Mouse (Mus musculus): ENCODE measurements around the gene Git1.

Gene Git1

DNA sequence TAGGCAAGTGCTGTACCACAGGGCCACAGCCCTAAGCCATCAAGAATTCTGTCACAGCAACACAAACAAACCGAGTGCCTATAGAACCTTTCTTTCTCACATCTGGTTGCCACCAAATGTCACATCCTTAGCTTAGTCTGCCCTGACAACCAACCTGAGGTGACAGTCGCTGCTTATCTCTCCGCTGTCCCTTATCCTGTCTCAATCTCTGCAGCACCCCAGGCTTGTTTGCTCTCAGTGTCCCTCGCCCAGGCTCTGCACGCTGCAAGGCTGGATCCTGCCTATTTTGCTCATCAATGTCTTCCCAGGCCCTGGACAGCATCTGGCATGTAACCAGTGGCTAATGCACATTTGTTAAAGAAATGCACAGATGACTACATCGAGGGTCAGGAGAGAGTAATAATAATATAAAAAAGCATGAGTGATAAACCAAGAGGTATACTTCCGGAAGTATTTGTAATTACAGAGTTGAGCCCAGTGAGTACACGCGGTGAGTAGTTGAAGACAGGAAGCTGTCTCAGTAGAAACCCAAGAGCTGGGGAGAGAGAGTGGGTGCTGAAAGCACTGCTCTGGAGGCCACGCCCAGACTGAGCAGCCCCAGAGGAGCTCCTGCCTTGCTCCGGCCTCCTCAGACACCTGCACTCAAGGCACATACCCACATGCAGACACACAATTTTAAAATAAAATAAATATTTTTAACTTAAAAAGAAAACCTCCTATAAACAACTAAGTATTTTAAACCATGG is 9.7 kb upstream of the Git1 start:
- no peak for DNase-seq

DNA sequence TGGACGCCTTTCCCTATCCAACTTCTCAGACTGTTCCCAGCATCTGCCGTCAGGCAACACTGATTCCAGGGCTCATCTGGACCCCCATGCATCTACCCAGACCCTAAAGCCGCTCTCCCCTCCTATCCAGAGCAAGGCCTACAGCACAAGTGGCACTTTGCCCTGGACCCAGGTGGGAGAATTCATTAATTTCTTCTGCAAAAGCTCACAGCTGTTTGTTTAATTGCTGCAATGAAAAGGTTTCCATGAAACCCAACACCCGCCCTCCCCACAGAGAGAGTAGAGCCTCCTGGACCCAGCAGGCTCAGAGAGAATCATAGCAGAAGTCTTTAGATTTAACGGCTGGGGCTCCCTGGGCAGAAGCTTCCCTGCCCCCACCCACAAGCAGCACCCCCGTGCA is 8.1 kb upstream of the Git1 start:
- DNase-seq, result no peak

DNA sequence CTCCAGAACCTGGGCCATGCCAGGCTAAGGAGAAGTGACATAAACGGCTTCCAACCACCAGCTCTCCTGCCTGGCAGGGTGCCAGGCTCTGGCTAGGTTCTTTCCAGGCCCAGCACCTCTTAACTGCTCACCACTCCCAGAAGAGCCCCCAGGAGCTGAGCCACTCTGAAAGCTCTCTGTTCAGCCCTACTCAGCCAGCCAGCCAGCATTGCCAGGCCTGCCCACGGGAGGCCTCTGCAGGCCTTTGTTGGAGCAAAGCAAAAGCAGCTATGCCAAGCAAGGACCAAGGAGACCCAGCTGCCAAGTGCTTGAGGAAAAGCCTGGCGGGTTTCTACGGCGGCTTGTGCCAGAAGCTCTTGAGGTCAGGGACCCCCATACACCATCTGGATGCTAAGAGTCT is 6.6 kb upstream of the Git1 start:
- no peak for DNase-seq

DNA sequence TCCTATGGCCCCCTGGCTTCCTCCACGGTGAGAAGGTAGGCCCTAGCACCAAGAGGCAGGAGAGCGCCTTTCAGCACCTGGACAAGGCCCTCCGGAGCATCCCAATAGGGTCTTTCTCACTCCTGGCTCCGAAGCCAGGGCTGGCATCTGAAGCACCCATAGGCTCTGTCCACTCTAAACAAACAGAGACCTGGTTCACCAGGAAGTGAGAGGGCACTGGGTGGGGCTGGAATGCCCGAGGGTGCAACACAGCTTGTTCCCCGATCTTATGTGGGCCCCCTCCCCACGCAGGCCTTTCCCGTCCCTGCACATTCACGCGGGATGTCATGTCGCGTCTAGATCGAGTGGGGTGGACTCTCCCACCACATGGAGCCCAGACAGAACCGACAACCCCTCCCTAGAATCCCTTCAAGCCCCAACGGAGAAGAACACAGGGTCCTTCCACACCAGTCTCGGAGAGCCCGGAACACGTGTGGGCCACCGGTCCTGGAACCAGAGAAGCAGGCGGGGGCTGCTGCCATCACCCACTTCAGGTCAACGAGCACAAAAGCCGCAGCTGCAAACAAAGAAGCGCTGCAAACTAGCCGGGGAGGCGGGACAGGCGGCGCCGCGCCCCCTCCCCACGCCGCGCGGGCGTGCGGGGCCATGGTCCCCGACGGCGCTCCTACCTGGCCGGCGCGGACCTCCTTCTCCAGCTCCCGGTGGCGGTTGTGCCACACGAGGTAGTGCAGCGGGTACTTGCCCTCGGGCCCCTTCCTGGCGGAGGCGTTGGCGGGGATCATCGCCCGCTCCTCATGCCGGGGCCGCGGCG is 4.4 kb upstream of the Git1 start:
- DNase-seq, result no peak

DNA sequence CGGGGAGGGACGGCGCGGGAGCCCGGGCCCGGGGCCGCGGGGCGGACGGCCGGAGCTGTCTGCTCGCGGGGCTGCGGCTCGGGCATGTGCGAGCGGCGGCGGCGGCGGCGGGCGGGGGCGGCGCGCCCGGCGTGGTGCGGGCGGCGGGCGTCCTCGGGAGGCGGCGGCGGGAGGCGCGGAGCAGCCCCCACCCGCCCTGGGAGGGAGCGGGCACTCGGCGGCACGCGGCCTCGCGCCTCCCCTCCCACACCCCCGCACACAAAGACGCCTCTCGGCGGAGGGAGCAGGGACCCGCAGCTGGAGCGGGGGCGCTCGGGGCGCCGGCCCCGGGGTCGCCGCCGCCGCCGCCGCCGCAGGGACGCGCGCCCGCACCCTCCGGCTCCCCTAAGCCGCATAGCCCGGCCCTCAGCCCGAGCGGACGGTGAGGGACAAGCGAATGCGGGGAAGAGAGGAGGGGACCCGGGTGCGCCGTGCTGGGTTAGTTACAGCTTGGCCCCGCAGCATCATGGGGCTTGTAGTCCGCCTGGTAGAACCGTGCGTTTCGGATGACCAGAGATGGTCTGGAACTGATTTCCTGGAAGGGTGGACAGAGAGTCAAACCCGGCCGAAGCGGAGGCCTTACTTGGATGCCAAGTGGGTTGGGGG is 3.6 kb upstream of the Git1 start, which contains the start of gene Ankrd13b:
TSS of gene Ankrd13b (minus strand) at position 88 of the 645 bp plus-strand sequence.
- DNase-seq, result peak; percentile 83

DNA sequence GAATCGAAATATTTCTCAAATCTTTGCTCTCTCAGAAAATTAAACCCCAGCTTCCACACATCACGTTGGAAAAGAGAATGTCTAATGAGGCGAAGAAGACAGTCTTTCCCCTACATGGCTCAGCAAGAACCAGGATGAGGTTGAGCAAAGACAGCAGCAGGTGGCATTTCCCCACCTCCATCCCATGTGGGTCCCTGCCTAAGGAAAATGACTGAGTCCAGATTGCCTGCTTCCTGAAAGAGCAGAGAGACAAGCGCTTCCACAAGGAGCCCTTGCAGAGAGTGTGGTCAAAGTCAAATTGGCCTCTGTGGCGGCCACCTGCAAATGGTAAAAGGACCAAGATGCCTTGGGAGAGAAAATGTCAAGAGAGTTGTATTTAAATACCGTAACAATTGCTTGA is 2.9 kb upstream of the Git1 start:
- DNase-seq, result no peak

DNA sequence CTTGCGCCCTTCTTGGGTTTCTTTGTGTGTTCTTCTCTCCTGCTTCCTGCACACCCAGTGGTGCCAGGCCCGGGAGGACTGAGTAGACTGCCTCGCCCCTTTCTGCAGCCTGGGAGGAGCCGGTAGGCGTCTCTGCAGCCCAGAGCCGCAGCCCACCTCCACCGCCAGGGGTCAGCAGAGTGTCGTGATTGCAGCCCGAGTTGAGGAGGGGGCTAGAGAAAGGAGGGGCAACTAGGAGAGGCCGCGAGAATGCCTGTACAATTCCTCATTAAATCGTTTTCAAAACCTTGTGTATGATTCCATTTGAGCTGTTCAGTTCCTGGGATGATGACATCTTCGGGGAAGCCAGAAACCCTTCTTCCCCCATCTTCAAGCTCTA is 2.2 kb upstream of the Git1 start:
- DNase-seq, result peak; percentile 96

DNA sequence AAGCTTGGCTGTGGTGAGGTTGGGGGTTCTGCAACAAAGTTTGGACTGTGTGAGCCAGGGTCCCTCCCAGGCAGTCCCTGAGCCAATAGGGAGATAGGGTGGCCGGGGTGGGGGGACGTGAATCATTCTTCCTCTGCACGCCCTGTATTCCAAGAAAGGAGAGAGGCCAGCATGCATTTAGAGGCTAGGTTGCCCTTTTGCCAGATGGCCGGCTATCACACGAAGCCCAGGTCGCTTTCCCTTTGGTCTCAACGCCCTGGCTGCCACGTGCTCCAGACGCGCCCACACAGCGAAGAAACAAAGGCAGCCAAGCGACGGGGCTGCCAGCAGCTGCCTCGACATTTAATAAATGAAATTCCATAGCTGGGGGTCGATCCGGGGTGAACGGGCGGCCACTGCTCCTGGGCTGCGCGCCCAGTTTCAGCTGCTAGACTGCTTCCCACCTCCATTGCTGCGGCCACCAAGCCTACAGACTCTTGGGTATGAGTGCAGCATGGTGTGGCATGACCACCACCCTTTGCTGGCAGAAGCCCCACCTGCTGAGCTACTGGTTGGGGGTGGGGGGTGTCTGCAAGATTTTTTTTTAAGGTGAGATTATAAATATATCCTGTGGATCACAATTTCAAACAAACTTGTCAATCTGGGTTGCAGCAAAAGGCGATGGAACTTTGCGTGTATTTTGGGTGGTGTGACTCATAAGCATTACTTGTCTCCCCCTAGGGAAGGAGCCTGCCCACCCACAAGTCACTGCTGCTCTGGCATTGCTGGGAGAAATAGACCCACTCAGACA is 1.7 kb upstream of the Git1 start:
- peak; percentile 88 for DNase-seq

DNA sequence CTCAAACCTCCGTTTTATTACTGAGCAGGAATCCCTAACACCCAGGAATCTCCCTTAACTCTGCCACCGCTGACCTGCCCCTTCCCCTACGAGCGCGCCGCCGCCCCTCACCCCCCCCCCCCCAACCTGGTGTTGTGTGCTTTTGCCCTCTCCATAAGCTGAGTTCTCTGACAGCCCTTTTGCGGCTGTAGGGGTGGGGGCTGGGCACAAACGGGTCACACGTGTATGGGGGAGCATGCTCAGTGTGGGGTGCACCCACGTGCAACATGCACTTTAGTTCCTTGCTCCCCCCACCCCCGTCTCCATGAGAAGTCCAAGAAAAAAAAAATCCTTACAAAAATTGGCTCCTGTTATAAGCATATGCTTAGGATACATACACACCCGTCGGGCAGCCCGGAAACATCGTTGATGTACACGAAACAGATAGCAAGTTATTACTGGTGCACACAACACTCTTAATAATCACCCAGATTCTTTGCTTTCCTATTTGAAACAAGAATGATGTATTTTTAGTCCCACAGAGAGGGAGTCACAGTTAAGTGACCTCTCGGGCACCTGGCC is 971 bp upstream of the Git1 start:
- no peak for DNase-seq

DNA sequence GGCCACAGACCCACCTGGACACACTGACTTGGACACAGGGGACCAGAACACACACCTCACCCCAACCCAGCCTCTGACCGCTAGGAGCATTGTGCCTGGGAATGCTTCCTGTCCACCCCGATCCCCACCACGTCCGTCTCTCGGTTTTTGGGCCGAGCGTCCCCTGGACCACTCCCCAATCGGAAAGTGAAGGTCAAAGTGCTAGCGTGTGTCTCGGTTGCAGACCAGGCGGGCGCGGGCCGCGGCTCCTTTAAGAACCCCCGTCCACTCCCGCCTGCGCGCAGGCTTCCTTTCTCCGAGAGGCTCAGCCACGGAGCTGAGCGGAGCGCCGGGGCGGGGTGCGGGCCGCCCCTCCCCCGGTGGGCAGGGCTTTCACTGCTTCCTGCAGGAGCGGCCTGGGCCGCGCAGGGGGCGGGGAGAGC is 440 bp upstream of the Git1 start:
- peak; percentile 98 for DNase-seq

DNA sequence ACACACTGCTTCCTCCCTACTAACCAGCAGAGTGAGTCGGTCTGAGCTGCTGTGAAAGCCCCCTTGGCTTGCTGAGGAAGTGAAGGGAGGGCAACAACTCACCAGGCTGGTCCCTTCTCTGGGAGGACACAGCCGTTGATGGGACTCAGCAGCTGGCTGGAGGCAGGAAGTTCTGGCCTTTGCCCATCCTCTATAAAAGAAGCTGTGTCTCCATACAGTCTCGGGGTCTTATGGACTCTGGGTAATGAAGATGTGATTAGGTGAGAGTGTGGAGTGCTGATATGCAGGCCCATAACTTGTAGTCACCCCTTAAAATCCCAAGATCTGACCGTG is 948 bp downstream of the Git1 start:
- DNase-seq, result no peak

DNA sequence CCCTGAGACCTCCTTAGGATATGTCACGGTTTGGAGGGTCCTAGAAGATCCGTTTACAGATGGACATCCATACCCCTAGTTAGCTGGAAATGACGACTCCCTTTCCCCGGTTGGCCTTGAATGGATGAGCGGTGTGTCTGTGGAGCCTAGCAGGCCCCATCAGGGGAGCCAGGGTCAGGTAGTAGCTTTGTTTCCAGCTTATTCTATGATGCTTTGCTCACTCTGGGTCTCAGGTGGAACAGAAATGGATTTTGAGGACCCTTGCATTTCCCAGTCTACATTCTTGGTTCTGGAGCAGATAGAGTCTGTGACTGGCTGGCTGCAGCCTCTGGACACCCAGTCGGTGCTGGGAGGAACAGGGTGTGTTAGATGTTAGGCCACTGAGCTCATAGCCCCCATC is 1.4 kb downstream of the Git1 start:
- no peak for DNase-seq

DNA sequence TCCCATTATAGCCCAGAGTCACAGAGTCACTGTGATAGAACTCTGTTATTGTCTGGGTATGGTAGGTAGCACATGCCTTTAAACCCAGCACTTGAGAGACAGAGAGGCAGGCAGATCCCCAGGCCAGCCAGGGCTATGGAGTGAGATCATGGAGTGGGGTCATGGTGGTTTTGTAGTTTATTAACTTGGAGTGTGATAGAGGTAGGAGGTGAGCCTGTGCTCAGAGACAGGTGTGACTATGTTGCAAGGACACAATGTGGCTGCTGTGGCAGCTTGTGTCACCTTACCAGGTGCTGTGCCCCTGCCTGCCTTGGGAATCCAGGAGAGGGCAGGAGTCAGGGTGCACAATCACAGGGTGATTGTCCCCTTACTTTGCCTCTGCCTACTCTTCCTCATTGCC is 2.1 kb downstream of the Git1 start:
- no peak for DNase-seq

DNA sequence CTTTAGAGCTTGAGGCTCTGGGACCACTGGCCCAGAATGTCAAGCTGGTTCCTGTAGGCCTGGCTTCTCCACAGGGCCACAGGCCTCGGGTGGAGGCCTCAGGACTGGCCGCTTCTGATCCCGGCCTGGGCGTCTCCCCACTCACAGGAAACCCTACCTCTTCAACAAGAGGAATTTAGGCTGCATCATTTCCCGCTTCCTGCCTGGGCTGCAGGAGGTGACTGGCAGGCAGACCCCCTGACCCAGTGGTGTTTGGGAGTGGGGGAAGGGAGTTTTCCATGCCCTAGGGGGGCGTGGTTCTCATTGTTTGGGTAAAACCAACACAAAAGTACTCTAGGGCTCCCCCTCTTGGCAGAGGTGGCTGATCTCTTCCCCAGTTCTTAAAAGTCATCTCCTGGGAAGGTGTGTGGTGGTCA is 4.0 kb downstream of the Git1 start:
- peak; percentile 95 for DNase-seq

DNA sequence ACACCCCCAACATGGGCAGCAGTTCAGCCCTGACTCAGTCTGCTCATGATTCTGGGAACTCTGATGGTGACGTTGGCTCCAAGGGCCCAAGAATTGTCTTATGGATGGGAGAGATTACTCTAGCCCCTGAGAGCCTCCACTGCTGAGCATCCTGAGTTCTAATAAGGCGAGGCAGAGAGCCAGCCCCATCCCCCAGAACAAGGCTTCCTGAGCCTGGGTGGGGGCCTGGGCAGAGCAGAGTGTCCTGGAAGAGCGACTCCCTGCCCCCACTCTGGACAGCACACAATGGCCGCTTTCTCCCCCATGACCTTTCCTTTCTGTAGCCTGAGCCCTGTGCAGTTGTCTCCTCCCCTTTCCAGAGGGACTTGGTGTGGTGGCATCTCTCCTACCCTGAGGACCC is 4.5 kb downstream of the Git1 start:
- DNase-seq, result peak; percentile 79

DNA sequence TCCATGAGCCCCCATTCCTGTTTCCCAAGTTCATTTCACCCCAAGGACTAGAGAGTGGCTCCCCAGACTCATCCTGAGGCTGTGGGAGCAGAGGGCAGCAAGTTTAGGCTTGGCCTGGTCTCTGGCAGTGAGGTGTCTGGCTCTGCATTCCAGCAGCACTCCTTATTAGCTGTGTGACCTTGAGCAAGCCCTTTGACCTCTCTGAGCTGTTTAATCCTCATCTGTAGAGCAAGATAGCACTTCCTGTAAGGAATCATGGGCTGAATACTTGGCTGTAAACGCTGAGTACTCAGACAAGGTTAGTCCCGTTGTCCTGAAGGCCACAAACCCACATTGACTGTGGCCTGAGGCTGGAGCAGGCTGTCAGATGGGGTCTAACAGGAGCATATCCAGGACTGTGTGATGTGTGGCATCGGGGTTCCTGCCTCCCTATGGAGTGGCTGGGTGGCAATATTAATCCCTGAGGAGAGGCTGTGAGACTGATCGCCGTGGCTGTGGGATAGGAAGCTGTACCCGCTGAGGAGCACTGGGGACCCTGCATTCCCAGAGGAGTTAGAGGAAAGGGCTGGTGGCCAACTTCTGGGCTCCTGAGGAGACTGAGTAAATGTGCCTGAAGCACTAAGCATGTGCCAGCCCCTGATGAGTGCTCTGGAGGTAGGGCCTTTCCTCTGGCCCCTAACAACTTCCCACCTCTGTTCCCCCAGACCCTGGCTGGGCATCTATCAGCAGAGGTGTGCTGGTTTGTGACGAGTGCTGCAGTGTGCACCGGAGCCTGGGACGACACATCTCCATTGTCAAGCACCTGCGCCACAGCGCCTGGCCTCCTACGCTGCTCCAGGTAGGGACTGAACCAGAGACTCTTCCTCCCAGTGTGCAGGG is 5.1 kb downstream of the Git1 start:
- DNase-seq, result no peak

DNA sequence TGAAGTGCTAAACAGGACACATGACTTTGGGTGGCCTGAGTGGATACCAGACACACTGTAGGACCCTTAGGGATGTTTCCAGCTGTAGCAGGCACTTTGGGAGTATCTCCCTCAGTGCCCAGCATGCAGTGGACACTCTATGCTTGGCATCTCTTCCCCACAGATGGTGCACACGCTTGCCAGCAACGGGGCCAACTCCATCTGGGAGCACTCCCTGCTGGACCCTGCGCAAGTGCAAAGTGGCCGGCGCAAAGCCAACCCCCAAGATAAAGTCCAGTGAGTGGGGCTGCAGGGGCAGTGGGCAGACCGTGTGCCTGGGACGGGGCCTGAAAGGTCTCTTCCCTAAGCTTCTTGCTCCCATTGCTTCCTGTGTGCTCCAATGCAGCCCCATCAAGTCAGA is 6.0 kb downstream of the Git1 start:
- DNase-seq, result no peak

DNA sequence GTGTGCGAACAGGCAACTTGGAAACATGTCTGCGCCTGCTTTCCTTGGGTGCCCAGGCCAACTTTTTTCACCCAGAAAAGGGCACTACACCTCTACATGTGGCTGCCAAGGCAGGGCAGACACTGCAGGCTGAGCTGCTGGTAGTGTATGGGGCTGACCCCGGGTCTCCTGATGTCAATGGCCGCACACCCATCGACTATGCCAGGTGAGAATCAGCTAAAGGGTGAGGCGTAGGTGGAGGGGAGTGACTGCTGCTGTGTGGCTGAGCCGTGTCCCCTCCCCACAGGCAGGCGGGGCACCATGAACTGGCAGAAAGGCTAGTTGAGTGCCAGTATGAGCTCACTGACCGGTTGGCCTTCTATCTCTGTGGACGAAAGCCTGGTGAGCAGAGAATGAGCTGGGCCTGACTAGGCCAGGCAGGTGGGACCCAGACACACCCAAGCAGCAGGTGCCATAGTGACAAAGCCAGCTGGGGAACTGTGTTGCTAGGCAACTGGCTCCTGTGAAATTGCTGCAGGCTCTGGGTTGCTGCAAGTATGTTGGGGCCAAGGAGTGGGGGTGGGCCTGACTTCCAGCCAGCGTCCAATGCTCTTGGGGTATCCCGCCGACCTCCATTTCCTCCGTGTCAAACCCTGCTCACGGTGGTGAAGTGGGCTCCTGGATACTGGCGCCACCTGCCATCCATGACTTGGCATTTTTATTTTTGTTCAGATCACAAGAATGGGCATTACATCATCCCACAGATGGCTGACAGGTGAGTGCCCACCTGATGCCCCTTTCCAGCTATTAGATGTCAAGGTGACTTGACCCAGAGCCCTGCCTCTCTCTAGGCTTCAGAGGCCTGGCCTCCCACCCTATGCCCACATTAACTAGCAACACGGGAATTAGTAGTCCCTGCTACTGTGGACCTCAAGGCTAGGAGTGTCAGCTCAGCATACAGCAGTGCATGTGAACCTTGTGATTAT is 7.3 kb downstream of the Git1 start:
- no peak for DNase-seq

DNA sequence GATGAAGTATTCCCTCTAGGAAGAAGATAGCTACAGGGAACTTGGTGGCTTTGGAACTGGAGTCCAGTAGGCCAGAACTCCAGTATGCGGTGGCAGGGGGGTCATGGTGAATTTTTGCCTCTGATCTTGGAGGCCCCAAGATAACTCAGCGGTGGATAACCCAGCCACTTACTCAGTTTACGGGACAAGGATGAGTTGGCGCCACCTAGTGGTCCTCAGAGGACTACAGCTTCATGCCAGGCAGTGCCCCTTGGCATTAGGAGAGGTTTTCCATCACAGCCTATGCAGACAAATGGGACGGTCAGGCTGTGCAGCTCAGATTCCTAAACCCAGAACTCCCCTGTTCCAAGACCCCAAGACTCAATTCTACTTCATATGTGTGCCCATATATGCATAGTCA is 8.0 kb downstream of the Git1 start:
- peak; percentile 87 for DNase-seq

DNA sequence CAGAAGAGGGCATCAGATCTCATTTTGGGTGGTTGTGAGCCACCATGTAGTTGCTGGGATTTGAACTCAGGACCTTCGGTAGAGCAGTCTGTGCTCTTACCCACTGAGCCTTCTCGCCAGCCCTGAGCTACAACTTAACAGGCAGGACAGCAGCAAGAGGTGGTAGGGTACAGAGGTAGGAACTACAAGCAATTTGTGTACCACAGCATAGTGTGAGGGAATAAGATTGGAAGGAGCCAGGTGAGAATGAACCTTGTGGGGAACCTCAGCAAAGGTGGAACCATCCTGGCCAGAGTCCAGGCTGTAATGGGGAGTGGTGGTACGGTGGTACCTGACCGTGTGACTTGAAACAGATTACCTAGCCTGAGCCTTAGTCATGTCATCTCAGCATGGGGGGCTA is 8.6 kb downstream of the Git1 start:
- no peak for DNase-seq

DNA sequence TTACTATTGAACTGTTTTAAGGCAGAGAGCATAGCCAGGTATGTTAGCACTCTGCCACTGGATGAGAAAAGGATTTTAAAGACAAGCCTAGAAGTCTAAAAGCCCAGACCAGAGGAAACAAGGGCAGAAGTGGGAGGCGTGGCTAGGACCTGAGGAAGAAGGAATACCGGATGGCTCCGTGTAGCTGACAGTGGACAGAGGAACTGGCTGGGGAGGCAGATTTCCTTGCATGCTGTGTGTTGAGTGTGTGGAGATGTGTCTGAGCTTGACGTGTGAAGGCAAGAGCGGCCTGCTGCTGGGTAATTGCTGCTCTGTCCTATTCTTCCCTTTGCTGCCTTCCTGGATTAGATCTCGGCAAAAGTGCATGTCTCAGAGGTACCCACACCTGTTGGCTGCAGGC is 9.1 kb downstream of the Git1 start:
- DNase-seq, result no peak

Measured in lung, postnatal 10 days (tissue).